Mouse (Mus musculus) thymus, postnatal 36 days (tissue): Measurements from ENCODE around the gene Tom1.

Source experiments
- DNase-seq, 2 experiments: peaks; one replicate each; pipeline ENCODE4 v3.0.0; 2022; ENCODE audit warnings: mixed read lengths in 2 of 2

The Tom1 gene

DNA sequence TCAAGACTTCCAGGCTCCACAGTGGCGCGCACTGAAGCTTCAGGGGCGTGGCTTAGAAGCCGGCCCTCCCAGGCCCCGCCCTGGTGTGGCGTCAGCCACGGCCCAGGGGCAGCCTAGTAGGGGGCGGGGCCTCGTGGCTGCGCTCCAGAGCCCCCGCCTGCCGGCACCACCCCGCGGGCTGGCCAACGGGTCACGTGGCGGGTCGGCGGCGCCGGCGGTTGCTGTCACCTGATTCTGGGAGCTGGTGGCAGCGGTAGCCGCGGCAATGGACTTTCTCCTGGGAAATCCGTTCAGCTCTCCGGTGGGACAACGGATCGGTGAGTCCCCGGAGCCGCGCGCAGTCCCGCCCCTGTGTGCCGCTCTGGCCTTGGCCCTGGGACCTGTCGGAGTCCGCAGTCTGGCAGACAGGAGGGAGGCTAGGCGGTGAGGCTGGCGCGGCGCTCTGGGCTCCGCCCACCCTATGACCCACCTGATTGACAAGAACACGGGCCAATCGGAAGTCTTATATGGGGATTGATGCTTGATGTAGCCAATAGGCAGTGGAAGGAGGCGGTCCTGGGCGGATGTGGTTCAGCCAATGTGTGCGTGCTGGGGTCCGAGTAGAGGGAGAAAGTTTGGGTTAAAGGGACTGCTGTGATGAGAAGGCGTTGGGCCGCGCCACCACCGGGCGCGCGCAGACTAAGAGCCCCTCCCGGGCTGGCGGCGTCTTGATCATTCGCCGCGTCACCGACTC lies at the start of gene Tom1:
Gene Tom1 (plus strand): TSS at position 195 of the 733 bp plus-strand sequence.
- DNase-seq: peak; percentile 95 to 98

DNA sequence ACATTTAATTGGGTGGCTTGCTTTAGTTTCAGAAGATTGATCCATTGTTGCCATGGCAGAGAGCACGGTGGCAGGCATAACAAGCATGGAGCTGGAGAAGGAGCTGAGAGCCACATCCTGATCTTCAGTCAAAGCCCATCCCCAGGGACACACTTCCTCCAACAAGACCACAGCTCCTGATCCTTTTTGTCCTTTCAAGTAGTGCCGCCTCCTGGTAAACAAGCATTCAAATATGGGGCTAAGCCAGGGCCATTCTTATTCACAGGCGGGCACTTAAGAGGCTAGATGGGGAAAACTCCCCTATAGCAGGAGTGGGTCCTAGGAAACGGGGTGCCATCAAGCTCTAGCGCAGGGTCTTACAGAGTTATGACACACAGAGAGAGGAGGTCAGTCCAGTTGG lies 46.1 kb upstream of the Tom1 start:
- DNase-seq: no peak

DNA sequence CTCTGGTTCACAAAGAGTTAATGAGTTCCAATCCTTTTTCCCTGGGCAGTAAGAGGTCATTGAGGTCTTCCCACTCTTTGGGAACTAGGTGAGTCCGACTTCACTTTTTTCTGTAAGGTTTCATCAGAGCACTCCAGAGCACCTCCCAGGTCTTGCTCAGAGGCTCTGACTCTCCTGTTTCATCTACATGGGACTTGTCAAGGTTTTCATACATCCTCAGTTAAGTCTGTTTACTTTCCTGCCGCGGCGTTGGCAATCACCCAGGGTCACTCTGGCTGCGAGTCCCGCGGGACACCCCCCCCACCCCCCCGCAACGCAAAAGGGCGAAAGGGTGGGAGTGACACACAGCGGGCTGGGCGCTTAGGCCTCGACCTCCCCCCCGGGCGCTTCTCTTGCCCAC lies 43.5 kb upstream of the Tom1 start:
- DNase-seq: no peak

DNA sequence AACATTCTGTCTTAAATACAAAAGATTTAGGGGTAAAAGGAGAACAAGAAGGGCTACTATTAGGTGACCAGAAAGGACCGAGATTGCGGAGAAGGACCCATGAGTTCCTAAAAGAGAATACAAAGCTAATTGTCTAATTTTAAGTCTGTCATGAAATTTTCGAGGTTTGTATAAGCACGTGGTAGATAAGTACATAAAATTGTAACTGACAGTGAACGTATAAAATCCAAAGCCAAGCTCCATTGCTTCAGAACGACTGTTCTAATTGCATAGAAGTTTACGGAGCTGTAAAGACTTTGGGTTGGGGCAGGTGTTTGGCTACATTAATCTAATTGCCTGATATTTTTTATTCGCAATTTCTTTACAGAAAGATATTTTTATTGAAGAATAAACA lies 40.4 kb upstream of the Tom1 start, which contains the start of gene Hmgxb4:
Gene Hmgxb4 (plus strand): TSS at position 276 of the 394 bp plus-strand sequence.
- no peak for DNase-seq

DNA sequence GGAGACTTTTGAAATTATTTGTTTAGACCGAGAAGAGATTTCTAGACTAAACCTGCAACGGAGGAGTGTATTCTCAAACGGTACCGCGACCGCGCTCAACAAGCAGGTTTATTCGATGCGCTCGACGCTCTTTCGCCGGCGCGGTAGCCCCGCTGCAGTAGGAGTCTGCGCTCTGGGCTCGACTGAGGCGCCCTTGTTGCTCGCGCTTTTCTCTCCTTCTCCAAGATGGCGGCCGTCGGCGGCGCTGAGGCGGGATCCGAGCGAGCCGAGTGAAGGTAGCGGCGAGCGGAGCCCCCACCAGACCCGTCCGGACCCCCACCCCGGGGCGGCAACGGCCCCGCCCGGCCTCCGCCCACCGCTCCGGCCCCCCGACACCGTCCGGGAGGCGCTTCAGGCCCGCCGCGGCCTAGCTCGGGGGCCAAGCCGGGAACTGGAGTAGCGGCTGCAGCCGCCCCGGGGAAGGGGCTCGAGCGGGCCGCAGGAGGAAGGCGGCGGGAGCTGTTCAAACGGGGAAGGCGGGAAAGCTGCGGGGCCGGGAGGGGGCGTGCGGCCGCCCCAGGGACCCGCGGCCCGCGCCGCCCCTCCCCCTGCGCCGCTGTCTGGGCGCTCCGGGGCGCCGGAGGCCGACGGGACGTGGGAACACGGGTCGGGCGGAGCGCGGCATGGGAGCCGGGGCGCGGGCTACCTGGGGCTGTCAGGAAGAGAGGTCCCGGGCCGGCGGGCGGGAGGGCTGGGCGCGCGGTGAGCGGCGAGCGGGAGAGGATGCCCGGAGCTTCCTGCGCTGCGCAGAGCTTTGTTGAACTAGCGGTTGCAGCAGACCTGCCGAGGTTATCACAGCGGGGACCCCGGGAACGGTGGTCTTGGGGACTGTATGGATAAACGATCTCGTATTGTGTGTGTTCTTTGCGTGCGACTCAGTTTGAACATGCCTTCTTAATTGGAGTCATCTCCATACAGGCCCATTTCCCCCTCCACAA lies 39.7 kb upstream of the Tom1 start:
- DNase-seq: peak; percentile 83 to 86

DNA sequence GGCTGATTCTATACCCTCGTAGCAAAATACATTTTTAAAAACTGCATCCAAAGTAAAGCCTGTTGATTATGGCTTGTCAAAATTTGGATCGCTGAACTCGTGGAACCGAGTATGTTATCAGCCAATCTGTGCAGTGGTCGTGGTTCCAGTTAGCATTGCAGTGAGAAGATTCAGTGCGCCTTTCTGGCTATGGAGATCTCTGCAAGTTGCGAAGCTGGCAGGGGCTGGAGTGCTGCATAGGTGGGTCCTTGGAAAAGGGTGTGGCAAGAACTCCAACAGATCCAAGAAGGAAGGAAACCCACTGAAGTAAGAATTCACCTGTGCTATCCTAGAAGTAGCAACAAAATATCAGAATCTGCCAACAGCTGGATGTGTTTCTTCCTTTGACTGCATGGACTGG lies 39.0 kb upstream of the Tom1 start:
- DNase-seq: peak in 1 of 2 experiments; percentile 14

DNA sequence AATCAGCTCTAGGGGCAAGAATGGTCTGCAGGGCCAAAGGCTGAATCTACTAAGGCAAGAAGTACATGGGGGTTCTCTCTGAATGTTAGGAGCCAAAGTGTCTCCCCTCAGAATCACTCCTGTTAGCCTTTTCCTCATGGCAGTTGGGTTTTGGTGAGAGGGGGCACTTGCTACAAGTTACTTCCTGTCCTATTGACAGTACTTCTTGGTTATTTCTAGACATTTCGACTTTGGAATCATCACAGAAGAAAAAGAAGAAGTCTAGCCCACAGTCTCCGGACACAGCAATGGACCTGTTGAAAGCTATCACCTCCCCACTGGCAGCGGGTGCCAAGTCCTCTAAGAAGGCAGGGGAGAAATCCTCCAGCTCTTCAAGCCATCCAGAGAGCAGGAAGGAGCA lies 33.1 kb upstream of the Tom1 start:
- no peak for DNase-seq

DNA sequence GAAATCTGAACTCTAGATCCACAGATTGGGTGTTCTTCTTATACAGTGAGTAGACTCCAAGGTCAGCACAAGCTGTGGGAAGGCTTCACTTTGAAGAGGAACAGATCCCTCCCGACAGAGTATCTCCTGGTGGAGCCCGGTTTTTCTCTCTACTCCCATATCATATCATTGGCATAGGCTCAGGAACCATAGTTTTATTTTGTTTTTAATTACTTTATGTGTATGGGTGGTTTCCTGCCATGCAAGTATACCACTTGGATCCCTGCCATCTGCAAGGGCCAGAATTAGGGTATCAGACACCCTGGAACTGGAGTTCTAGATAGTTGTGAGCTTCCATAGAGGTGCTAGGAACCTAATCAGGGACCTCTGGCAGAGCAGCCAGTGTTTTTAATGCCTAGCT lies 24.7 kb upstream of the Tom1 start:
- DNase-seq: no peak

DNA sequence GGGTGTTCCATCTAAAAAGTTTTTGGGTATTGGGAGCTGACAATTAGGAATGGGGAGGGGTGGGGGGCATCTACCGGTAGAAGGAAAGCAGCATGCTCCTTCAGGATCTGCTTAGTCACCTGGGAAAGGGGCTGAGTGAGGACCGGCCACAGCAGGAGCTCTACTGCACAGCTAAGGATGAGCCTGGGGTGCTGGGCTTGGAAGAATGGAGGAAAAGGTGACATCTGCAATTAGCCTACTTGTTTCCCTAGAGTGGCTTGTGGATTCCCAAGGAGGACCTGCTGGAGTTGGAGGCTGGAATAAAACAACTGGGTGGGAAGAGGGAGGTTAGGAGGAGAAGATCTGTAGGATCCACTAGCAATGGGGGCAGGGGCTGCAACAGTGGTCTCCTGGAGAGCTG lies 19.9 kb upstream of the Tom1 start:
- DNase-seq: no peak

DNA sequence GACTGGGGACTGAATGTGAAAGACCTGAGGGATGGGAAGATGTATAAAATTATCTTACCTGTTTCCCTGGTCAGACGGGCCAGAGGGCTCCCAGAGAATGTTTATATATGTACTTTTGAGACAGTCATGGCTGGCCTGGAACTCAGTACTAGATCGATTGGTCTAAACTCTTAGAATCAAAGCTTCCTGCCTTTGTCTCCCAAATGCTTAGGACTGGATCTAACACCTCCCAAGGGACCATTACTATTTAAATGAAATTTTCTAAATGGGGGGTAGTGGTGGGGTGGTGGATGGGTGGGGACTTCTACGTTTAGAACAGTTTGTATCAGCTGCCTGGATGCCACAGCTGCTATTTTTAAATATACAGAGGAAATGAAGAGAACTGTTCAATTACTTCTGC lies 19.5 kb upstream of the Tom1 start:
- no peak for DNase-seq

DNA sequence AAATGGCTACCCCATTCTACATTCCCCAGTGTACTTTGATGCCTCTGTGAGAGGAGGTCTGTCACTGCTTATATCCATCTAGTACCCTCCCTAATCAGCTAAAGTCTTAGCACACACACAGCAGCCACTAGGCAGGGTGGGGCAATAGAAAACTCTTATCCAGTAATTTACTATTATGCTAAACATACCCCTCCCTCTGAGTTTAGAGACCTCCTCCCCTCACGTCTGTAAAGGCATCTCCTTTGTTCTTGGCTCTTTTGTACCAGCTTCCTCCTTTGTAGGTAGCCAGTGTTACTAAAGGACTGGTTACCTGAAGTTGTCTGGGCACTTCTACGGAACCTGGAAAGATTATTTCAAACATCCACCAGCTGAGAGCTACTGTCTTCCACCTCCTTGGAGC lies 17.5 kb upstream of the Tom1 start:
- DNase-seq: no peak

DNA sequence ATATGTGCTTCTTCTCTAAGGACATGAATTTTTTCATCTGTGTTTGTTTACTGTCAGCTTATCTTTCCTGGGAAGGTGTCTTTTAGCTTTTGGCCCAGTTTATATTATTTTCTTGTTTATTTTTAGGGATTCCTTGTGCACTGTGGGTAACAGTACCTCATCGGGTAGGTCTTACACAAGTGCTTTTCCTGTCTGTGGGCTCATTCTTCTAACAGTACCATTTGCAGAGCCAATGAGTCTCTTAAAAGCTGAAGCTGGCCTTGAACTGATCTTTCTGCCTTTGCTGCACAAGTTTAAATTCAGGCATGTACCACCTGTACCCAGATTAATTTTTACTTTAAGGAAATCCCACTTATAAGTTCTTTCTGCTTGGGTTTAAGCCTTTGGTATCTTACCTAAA lies 17.1 kb upstream of the Tom1 start:
- DNase-seq: no peak

DNA sequence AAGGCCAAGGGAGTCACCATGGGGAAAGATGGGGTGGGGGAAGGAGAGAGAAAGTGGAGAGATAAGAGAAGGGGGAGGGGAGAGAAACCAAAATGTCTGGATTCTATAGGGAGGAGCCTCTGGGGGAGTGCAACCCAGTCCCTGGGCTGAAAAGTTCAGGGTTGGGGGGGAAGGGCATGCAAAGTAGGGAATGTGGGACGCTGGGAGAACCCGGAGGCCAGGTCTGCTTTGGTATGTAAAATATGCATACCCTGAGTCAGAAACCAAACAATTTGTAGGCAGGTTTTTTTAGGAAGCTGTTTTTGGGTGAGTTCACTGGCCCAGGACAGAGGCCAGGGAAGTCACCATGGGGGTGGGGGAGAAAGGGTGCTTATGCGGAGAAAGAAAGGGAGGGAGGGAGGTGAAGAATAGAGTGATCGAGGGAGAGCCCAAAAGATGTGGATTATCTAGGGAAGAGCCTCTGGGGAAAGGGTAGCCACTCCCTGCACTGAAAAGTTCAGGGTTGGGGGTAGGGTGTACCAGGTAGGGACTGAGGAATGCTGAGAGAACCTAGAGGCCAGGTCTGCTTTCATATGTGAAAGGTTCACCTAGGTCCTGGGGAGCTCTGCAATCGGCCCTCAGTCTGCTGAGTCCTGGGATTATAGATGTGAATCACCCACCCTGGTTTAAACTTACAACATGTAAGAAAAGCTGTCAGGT lies 15.1 kb upstream of the Tom1 start:
- DNase-seq: no peak

DNA sequence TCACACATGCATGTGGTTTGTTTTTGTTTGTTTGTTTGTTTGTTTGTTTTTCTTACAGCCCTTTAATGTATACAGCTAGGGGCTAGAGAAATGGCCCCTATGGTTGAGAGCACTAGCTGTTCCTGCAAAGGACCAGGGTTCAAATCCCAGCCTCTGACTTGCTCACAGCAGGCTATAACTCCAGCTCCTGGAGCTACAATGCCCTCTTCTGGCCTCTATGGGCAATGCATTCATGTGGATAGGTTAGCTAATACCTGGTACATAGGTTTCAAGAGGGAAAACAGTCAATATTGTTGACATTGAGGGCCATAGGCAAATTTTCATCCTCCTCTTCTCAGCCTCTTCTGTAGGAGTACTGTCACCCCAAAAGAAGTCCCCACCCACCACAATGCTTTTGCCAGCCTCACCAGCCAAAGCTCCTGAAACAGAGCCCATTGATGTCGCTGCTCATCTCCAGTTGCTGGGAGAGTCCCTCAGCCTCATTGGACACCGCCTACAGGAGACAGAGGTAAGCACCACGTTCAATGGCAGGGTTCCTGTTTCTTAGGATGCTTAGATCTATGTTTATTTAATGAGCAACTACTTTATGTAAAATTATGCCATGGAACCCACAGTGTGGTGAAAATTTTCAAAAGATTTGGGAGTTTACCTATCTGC lies 9.7 kb upstream of the Tom1 start:
- DNase-seq: peak; percentile 18 to 23

DNA sequence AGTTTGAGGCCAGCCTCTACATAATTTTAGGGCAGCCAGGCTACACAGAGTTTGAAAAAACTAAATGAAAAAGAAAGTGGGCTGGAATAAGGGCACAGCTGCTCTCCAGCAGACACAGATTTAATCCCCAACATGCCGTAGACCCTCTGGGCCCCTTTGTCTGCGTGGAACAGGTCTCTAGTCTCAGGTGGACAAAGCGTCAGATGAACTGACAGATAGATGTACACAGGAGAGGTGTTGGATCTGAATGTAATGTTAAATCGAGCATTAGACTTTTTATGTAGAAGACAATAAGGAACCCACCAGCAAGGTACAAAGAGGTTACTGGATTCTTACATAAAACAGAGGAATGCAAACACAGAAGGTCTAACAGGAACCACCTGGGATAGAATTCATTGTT lies 7.7 kb upstream of the Tom1 start:
- no peak for DNase-seq

DNA sequence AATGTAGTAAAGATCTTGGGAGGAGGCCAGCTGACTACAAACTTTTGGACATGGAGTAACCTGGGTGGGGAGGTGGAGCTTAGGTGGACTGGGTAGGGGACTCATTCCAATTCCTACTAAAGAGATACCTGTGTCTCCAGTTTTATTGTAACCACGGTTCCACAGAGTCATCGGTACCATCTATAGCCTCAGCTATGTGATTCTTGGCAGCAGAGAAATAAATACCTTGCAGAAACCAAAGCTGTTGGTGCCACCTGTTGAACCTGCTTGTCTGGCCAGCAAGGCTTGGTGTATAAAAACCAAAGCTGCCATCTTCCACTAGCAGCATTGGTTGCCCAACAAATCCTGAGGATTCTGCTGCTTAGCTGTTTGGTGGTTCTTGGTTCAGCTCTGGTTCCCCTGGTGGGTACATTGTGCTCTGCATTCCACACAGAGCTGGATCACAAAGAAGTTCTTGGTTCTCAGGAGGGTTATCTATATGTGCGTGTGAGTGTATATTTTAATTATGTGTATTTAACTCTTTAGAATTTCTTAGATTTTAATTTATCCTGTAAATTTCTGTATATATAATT lies 3.0 kb upstream of the Tom1 start:
- no peak for DNase-seq

DNA sequence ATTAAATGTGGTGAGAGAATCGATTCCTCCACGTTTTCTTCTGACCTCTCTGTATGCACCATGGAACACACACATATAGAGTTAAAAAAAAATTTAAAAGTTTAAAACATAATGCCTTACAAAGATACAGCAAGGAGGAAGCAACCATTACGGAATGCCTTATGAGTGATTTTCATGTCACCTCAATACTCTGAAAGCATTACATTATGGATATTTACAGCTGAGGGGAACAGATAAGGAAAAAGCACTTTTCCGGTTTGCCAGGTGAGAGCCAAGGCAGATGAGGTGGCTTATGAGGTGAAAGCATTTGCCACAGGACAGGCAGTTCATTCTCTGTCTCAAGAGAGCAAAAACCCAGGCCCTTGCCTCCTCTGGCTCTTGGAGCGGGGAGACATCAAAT lies 544 bp upstream of the Tom1 start:
- no peak for DNase-seq

DNA sequence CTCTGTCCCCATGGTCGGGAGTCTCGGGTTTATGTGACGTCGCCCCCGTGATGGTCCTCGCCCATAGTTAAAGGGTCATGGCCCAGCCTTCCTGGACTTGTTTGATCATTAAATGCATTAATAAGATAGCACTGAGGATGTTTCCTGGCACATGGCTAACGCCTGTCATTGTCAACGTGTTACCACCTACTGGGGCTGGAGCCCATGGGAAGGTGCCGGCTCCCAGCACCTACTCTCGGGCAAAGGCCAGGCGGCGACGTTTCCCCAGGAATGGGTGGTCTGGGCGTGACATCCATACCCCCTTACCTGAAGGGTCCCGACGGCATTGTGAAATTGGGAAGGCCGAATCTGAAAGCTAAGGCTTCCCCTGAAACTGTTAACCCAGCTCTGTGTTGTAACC lies 780 bp downstream of the Tom1 start:
- no peak for DNase-seq

DNA sequence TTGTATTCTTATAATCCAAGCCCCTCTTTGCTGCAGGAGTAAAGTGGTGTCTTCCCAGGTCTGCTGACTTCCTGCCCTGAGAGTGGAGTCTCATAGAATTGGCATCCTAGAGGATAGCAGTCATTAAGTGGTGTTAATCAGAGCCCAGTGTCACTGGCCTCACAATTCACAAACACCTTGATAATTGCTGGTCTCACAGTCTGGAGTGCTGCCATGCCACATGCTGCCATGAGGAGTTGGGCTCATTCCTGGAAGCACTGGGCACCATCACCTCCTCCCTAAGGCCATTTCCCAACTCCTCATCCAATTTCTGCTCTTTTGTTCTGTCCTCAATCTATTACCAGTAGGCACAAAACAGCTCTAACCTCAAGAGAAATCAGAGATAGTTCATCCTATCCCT lies 2.1 kb downstream of the Tom1 start:
- no peak for DNase-seq

DNA sequence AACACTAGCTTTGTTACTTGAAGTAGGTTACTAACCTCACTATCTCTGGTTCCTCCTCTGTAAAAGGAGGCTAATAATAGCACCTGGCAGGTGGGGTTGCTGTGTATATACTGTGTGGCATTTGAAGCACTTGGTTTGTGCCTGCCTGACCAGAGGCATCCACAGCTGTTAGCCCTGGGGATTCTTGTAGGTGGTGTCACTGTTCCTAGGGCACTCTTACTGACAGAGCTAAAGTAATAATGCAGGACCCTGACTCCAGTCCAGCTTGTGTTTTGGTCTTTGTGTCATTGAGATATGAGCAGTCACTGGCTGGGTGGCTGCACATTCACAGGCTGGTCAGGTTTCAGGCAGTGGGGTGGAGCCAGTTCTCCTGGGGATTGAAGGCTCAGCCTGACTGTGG lies 5.0 kb downstream of the Tom1 start:
- DNase-seq: no peak

DNA sequence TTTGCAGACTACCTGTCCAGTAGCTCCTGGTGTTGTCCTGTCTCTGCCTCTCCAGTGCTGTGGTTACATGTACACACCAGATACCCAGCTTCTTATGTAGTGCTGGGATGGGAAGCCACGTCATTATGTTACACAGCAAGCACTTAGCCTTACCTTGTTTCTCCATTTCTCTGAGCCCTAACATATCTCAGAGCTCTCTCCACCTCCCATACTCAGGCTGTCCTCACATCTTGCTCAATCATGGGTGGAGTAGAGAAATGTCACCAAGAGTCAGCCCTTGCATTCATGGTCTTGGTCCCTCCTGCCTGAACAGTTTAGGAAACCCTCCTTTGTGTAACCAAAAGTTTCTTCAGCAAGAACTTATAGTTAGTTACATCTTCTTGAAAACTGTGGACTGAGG lies 6.2 kb downstream of the Tom1 start:
- no peak for DNase-seq

DNA sequence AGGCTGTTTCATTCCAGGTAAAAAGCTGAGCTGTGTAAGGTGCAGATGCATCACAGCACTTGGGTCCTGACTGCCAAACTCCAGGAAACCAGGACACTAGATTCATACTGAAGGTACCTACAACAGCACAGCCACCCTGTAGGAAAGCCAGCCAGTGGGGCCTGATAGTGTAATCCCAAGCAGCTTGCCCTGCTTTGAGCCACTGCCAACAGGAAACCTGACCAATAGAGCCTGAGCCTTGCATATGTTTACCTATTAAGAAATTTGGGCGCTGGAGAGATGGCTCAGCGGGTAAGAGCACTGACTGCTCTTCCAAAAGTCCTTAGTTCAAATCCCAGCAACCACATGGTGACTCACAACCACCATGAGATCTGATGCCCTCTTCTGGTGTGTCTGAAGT lies 8.7 kb downstream of the Tom1 start:
- DNase-seq: no peak

DNA sequence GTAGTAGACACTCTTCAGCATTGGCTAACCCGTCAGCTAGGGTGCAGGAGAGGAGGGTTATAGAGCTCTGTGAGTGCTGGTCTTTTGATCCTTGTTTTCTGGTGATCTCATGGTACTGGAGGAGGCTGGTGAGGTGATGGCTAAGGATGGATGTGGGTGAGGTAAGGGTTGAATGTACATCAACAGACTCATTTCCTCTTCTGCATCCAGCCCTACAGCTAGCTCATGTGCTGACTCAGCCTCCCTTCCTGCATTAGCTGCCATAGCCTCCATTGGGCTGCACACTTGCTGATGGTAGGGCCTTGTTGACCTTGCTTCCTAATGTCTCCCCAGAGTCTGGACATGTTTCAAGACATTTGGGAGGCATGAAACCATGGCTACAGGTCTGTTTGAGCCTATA lies 9.5 kb downstream of the Tom1 start:
- DNase-seq: no peak
